Mouse (Mus musculus) R1 (cell line): ENCODE data around the gene Psma7.

ENCODE experiments used
- DNase-seq: peaks from one replicate; pipeline ENCODE4 v3.0.0-alpha.2; 2018; ENCODE audit warnings: low read depth, low spot score

Psma7 gene

GRCm38 (mm10) chr2:180005656-180006351 lies 36.4 kb downstream of the Psma7 start:
- no peak for DNase-seq

DNA sequence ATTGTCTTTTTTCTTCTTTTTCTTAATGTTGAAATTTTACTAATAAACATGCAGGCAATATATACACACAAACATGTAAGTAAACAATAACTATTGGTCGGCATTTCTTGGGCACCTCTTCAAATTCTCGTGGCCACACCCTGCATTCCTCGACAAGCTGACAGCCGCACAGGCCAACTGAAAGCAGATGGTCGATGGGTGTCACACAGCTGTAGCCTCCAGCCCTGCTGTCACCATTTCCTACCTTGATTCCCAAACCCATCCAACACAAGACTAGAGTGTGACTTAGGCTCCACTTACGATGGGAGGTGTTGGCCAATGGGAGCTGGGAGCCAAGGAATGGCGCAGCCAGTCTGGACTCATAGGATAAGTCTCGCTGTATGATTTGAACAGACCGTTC lies 40.6 kb downstream of the Psma7 start:
- no peak for DNase-seq

- DNase-seq = peak; percentile 90
Measured at GRCm38 (mm10) chr2:179998431-179998830, 43.8 kb downstream of the Psma7 start.

- no peak for DNase-seq
Measured at GRCm38 (mm10) chr2:179993071-179993470, 49.2 kb downstream of the Psma7 start.

DNA sequence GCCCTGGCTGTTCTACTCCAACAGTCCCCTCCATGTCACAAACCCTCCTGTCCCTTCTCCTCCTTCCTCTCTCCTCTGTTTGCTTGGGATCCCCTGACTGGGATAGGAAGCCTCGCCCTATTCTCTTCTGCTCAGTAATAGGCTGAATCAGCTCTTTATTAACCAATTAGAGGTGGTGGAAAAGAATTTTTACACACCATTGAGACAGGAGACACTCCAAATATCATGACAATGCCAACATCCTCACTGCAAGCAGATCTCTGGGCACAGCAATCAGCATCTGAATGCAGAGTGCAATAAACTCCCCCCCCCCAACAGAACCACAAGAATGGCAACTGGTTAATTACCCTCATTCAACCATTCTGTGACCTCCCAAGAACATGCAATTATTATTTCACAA lies 53.1 kb downstream of the Psma7 start:
- peak; percentile 87 for DNase-seq

GRCm38 (mm10) chr2:179986437-179987022 lies 55.7 kb downstream of the Psma7 start:
- DNase-seq = no peak
